Mouse (Mus musculus): ENCODE measurements around the gene Flad1.

The Flad1 gene

GRCm38 (mm10) chr3:89411490-89412393 is at the start of gene Flad1:
Flad1 (minus strand) TSS chr3:89411870.
- DNase-seq (ENCODE audit: low read depth, low spot score) = peak; percentile 100

- peak; percentile 93 for DNase-seq (ENCODE audit: low read depth, low spot score)
These were observed 47.5 kb upstream of the Flad1 start for GRCm38 (mm10) chr3:89458965-89459807.

GRCm38 (mm10) chr3:89458372-89458964 is 46.8 kb upstream of the Flad1 start:
- DNase-seq (ENCODE audit: low read depth, low spot score) = no peak

GRCm38 (mm10) chr3:89456726-89457665 is 45.3 kb upstream of the Flad1 start:
- DNase-seq (ENCODE audit: low read depth, low spot score) = peak; percentile 85

- no peak for DNase-seq (ENCODE audit: low read depth, low spot score)
These were observed 44.2 kb upstream of the Flad1 start for GRCm38 (mm10) chr3:89455786-89456285.

- no peak for DNase-seq (ENCODE audit: low read depth, low spot score)
These were observed 42.9 kb upstream of the Flad1 start, which contains the start of gene Pmvk for GRCm38 (mm10) chr3:89454401-89455177. Pmvk (plus strand) TSS chr3:89454541.

- no peak for DNase-seq (ENCODE audit: low read depth, low spot score)
These were observed 40.2 kb upstream of the Flad1 start for GRCm38 (mm10) chr3:89451916-89452315.

- DNase-seq (ENCODE audit: low read depth, low spot score) = peak; percentile 74
These were observed 37.9 kb upstream of the Flad1 start for GRCm38 (mm10) chr3:89449541-89449940.

GRCm38 (mm10) chr3:89448720-89449537 is 37.3 kb upstream of the Flad1 start:
- DNase-seq (ENCODE audit: low read depth, low spot score) = no peak

GRCm38 (mm10) chr3:89440691-89441090 is 29.0 kb upstream of the Flad1 start:
- DNase-seq (ENCODE audit: low read depth, low spot score) = no peak

GRCm38 (mm10) chr3:89437269-89437668 is 25.6 kb upstream of the Flad1 start:
- DNase-seq (ENCODE audit: low read depth, low spot score) = no peak

- peak; percentile 75 for DNase-seq (ENCODE audit: low read depth, low spot score)
These were observed 24.8 kb upstream of the Flad1 start, which contains the start of gene Pbxip1 for GRCm38 (mm10) chr3:89436176-89437113. Pbxip1 (plus strand) TSS chr3:89436706.

GRCm38 (mm10) chr3:89435041-89435440 is 23.4 kb upstream of the Flad1 start:
- DNase-seq (ENCODE audit: low read depth, low spot score) = no peak

- no peak for DNase-seq (ENCODE audit: low read depth, low spot score)
These were observed 22.9 kb upstream of the Flad1 start for GRCm38 (mm10) chr3:89434532-89434931.

GRCm38 (mm10) chr3:89432606-89433005 is 20.9 kb upstream of the Flad1 start:
- no peak for DNase-seq (ENCODE audit: low read depth, low spot score)

- peak; percentile 94 for DNase-seq (ENCODE audit: low read depth, low spot score)
These were observed 18.8 kb upstream of the Flad1 start, which contains the start of gene Pygo2 for GRCm38 (mm10) chr3:89430171-89431159. Pygo2 (plus strand) TSS chr3:89430214.
